Mouse (Mus musculus) liver, adult 2 months (tissue): ENCODE data around the gene Eno2.

Experiments
- CTCF ChIP-seq: fragments of 200-500 bp; IDR thresholded peaks from 2 replicates; pipeline ENCODE4 v1.5.1; 2011; ENCODE audit warnings: low read depth, low read length, control low read depth
- POLR2A ChIP-seq: fragments of 200-500 bp; IDR thresholded peaks from 2 replicates; pipeline ENCODE4 v1.6.1; 2011; ENCODE audit warnings: low read length, control low read depth; ENCODE audit not compliant: insufficient read depth; ENCODE audit errors: extremely low read depth

GRCm38 (mm10) chr6:124737040-124737439 is 32.4 kb downstream of the Eno2 start:
- TF ChIP-seq POLR2A (no peak), CTCF (no peak)
